Mouse (Mus musculus) C2C12 (cell line): ENCODE data around the gene Iqsec1. TPM values are rescaled to one million over a fixed set of nuclear protein-coding genes. Genes with fewer than 3 reads are reported as not detected.

Experiments used
- H3K27me3 ChIP-seq: one replicate; pipeline ENCODE4 v1.6.1; 2011; ENCODE audit not compliant: control insufficient read depth, insufficient read depth, insufficient read length
- H3K36me3 ChIP-seq: one replicate; pipeline ENCODE4 v1.6.1; 2011; ENCODE audit not compliant: control insufficient read depth, insufficient read depth
- H3K4me3 ChIP-seq: one replicate; pipeline ENCODE4 v1.5.1; 2011; ENCODE audit warnings: mild to moderate bottlenecking, control low read depth; ENCODE audit not compliant: poor library complexity, insufficient read depth, severe bottlenecking
- H3K79me2 ChIP-seq: one replicate; pipeline ENCODE4 v1.6.1; 2011; ENCODE audit not compliant: control insufficient read depth, insufficient read depth
- H3K79me3 ChIP-seq: one replicate; pipeline ENCODE4 v1.6.1; 2011; ENCODE audit warnings: low read depth, control low read depth
- H3ac ChIP-seq: one replicate; pipeline ENCODE3; 2011; ENCODE audit warnings: low read depth; ENCODE audit not compliant: control insufficient read depth, insufficient read length
- CEBPB ChIP-seq: IDR thresholded peaks from one replicate; pipeline ENCODE4 v1.6.1; 2011; ENCODE audit warnings: low read depth, mild to moderate bottlenecking, control low read depth, moderate library complexity
- CTCF ChIP-seq: IDR thresholded peaks from one replicate; pipeline ENCODE4 v1.5.1; 2011; ENCODE audit not compliant: control insufficient read depth, insufficient read depth, insufficient read length
- FOSL1 ChIP-seq: IDR thresholded peaks from one replicate; pipeline ENCODE4 v1.8.0; 2011; ENCODE audit warnings: mild to moderate bottlenecking, low read length; ENCODE audit not compliant: poor library complexity, insufficient read depth, severe bottlenecking
- MAX ChIP-seq: IDR thresholded peaks from one replicate; pipeline ENCODE4 v1.6.1; 2011; ENCODE audit warnings: mild to moderate bottlenecking, control low read depth
- MYOD1 ChIP-seq: IDR thresholded peaks from one replicate; pipeline ENCODE4 v1.6.1; 2011; ENCODE audit warnings: low read depth; ENCODE audit not compliant: control insufficient read depth, insufficient read length
- MYOG ChIP-seq: IDR thresholded peaks from one replicate; pipeline ENCODE4 v1.6.1; 2011; ENCODE audit not compliant: control insufficient read depth, insufficient read length; ENCODE audit errors: extremely low read depth
- USF1 ChIP-seq: IDR thresholded peaks from one replicate; pipeline ENCODE4 v1.6.1; 2011; ENCODE audit warnings: low read depth, mild to moderate bottlenecking, control low read depth, moderate library complexity
- long read RNA-seq, 2 experiments: library from polyadenylated mRNA; unstranded; transcript quantifications; one replicate each; pipeline ENCODE4 v2.0.0; 2019 to 2020
- polyA plus RNA-seq: library from polyadenylated mRNA; unstranded; fragments of >200 nt; fragmentation: generic; extraction: Trizol; gene quantifications from one replicate; pipeline ENCODE4 v1.2.1, GENCODE M21; 2012; ENCODE audit warnings: missing spikeins

Gene Iqsec1
- polyA plus RNA-seq: 20.6 TPM
- long read RNA-seq, experiment 1, transcript Iqsec1-208 (1 exons, 2,691 nt): major isoform, 8 of 8 reads
- long read RNA-seq, experiment 1, partial matches to known transcripts: 0 of 8 reads
- long read RNA-seq, experiment 1, other reads (novel, unspliced or antisense): 0 of 8 reads
- long read RNA-seq, experiment 2, transcript Iqsec1-208 (1 exons, 2,691 nt): major isoform, 10 of 12 reads
- long read RNA-seq, experiment 2, partial matches to known transcripts: 0 of 12 reads
- long read RNA-seq, experiment 2, other reads (novel, unspliced or antisense): 2 of 12 reads

DNA sequence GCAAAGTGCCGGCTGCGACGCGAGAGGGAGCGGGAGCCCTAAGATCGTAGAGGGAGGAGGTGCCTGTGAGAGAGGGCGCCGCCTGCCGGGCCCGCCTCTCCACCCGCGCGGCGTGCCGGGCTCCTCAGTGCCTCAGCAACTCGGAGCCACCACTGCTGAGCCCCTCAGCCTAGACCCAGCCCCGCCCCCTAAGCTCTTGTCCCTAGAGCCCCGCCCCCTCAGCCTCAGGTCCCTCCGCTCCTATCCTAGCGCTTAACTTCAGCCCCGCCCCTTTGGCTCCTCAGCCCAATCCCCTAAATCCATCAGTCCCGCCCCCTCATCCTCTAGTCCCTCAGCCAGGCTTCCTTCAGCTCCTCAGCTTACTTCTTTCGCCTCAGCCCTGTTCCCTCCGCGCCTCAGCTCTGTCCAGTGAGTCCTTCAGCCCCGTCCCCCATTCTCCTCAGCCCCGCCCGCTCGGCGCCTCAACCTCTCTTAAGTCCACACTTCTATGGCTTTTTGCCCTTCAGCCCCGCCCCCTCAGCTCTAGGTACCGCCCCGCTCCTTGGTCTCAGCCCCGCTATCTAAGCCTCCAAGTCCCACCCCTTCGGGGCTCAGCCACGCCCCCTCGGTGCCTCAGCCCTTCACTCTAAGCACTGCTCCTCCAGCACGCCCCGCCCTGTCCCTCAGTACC lies at the start of gene Iqsec1:
TSS of gene Iqsec1 (minus strand) at position 38 of the 670 bp plus-strand sequence.
- Histone ChIP-seq H3K36me3 (no peaks in the 10 kb centered on the region), H3ac (peak within 1 kb of the TSS; percentile 32), H3K4me3 (peak within 1 kb of the TSS; percentile 6), H3K27me3 (peaks cover 32% of the 10 kb centered on the region), H3K79me2 (no peaks in the 10 kb centered on the region), H3K79me3 (no peaks in the 10 kb centered on the region)
- TF ChIP-seq MAX: no peak
- TF ChIP-seq CEBPB: no peak
- TF ChIP-seq MYOD1: no peak
- TF ChIP-seq USF1: no peak
- no peak for TF ChIP-seq FOSL1
- no peak for TF ChIP-seq CTCF
- no peak for TF ChIP-seq MYOG

DNA sequence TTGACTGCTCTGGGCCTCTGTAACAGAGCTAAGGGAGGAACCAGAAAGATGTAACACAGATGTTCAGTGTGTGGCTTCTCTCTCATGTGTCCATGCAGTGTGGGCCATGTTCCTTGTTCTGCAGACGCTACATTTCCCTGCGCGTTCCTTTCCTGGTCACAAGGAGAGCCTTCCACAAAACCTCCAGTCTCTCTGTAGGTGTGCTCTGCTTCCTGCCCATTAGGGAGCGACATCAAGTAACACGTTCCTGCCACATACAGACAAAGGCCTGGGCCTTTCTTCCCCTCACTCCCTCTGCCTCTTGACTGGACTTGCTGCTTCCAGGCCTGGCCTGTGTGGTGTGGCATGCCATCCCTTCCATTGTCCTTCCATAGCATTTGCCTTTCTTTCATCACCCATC lies 39.8 kb upstream of the Iqsec1 start:
- Histone ChIP-seq H3K79me2 (no peaks in the 10 kb centered on the region), H3K4me3 (no peak overlapping the region), H3K27me3 (peaks cover 76% of the 10 kb centered on the region), H3K79me3 (no peaks in the 10 kb centered on the region), H3K36me3 (no peaks in the 10 kb centered on the region), H3ac (no peak overlapping the region)
- TF ChIP-seq MYOD1 (no peak), USF1 (no peak), CEBPB (no peak), FOSL1 (no peak), CTCF (no peak), MYOG (no peak), MAX (no peak)

DNA sequence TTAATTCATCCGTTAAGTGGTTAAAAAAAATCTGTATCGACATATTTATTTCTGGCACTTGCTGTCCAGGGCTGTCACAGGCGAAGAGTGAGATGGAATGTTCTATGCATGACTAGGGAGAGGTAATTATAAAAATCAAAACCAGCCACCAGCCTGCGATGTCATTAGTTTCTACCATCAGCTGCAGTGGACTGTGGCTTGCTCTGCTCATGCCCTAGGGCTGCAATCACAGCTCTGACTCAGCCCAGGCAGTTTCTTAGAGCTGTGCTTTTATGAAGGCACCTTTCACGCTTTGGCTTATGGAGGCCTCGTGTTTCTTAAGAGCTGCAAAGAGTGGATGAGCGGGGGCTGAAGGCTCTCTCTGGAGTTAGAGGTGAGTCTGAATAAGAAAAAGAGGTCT lies 32.3 kb upstream of the Iqsec1 start:
- no peak overlapping the region for H3ac ChIP-seq
- no peak overlapping the region for H3K4me3 ChIP-seq

DNA sequence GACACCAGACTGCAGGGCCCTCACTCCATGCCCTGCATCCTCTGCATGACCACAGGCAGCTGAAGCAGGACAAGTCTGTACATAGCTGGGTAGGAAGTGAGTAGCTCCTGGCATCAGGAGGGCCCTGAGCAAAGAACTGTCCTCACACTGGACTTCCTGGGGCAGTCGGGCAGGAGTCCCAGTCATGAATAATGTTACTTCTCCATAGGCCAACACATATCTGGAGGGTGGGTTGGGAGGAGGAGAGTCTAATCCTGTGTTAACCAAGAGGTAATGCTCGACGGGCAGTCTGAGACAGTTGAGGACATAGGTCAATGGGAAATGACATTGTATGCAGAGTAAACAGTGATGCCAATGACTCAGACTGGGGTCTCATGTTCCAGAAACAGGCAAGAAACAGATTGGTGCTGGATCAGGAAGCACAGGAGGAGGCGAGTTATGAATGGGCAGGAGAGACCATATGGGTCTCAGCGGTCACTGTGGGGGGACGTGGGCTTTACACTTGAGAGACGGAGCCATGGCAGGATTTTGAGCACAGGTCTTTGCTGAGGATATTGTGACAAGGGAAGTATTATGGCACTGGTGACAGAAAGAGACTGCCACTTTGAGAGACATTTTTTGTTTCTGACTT lies 28.2 kb upstream of the Iqsec1 start:
- Histone ChIP-seq H3K27me3 (peaks cover 24% of the 10 kb centered on the region), H3K4me3 (no peak overlapping the region), H3ac (no peak overlapping the region), H3K36me3 (no peaks in the 10 kb centered on the region), H3K79me3 (no peaks in the 10 kb centered on the region), H3K79me2 (no peaks in the 10 kb centered on the region)
- TF ChIP-seq MYOG (no peak), USF1 (no peak), MYOD1 (no peak), CTCF (no peak), FOSL1 (no peak), MAX (no peak), CEBPB (no peak)

More for the DNA sequence above, 32.3 kb upstream of the Iqsec1 start:
- Histone ChIP-seq H3K36me3 (no peaks in the 10 kb centered on the region), H3K79me3 (no peaks in the 10 kb centered on the region), H3K79me2 (no peaks in the 10 kb centered on the region), H3K27me3 (peaks cover 52% of the 10 kb centered on the region)
- TF ChIP-seq USF1 (no peak), MYOD1 (no peak), CTCF (no peak), CEBPB (no peak), MAX (no peak), MYOG (no peak), FOSL1 (no peak)

DNA sequence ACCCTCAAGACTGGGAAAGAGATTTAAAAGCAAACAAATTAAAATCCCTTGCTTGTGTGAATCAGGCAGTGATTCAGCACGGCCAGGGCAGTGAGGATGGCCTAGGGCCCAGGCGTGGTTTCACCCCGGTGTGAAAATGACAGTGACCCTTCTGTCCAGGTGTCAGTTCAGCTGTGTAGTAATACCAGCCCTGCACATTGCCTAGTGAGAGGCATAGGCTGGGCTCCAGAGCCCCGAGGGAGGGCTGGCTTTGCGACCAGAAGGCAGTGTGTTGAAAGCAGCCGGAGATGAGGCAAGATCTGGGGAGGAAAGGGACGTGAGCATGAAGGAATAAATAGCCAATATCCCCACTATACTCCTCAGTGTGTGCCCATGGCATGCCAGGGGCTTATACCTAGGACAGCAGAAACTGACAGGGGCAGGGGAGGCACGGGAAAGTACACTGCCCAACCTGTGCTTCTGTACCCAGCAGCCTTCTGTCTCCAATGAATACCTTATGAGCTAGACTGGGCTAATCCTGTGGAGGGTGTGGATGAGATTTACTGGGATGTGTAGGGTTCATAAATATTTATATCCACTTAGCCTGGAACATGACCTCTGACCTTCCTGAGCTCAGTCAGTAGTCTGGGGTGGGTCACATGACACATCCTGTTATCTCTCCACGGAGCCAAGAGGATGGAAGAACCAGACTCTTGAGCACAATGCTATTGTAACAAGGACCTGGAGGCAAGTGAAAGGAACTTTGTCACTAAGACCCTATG lies 25.9 kb upstream of the Iqsec1 start:
- H3K79me2 ChIP-seq: no peaks in the 10 kb centered on the region
- no peak overlapping the region for H3ac ChIP-seq
- H3K79me3 ChIP-seq: no peaks in the 10 kb centered on the region
- TF ChIP-seq MYOD1: no peak
- no peak for TF ChIP-seq CTCF
- no peak for TF ChIP-seq MAX
- TF ChIP-seq MYOG: no peak
- TF ChIP-seq FOSL1: no peak
- TF ChIP-seq USF1: peak; percentile 27
- no peaks in the 10 kb centered on the region for H3K36me3 ChIP-seq
- H3K27me3 ChIP-seq: peaks cover 11% of the 10 kb centered on the region
- no peak overlapping the region for H3K4me3 ChIP-seq
